Mouse (Mus musculus): ENCODE measurements around the gene Cmtm5. TPM values are rescaled to one million over a fixed set of nuclear protein-coding genes. Genes with fewer than 3 reads are reported as not detected.
"Not testable (repeated sequence)": the region's sequence is repeated elsewhere in the genome, so short reads cannot be mapped to it uniquely, and the experiment has no call there.

Cmtm5 gene
- polyA plus RNA-seq, 1 experiment from 2014 or later, result 8.5 TPM

DNA sequence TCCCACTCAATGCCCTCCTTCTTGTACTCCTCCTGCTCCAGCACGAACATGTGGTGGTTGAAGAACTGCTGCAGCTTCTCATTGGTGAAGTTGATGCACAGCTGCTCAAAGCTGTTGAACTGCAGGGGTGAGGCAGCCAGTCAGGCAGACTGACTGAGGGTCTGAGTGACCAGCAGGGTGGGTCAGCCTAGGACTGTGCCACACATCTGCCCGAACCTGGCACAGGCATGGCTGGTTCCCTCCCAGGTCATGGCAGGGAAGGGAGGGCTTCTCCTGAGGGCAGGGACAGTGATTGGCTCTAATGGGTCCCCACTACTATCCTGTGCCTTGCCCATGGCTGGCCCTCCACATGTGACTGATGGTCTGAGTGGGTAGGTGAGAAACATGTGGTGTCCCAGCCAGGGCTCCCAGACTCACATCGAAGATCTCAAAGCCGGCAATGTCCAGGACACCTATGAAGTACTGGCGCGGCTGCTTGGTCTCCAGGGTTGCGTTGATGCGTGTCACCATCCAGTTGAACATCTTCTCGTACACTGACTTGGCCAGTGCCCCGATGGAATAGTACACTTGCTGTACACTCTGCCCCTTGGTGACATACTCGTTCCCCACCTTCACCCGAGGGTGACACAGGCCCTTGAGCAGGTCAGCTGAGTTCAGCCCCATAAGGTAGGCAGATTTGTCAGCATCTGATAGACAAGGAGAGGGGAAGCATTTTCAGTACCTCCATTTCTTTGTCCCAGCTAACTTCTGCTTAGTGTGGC, 24.0 kb downstream of the Cmtm5 start:
- not testable (repeated sequence) for H3K9ac ChIP-seq (replicated peaks; ENCODE audit: low read depth, low read length); H3K36me3 ChIP-seq (ENCODE audit: control insufficient read depth, insufficient read depth, low read length); H3K4me3 ChIP-seq (ENCODE audit: low read depth, low read length); H3K4me1 ChIP-seq (ENCODE audit: control insufficient read depth, insufficient read depth, low read length); H3K27ac ChIP-seq (ENCODE audit: low read length); H3K9me3 ChIP-seq (ENCODE audit: control insufficient read depth, low read depth, low read length); ATAC-seq (ENCODE audit: insufficient number of reproducible peaks, insufficient read depth, low FRiP score, low read depth); H3K4me2 ChIP-seq (replicated peaks; ENCODE audit: low read depth, low read length); H3K27me3 ChIP-seq (ENCODE audit: control insufficient read depth, insufficient read depth, low read length)
- 88% methylated on average over 12 of the region's 12 CpGs for WGBS

DNA sequence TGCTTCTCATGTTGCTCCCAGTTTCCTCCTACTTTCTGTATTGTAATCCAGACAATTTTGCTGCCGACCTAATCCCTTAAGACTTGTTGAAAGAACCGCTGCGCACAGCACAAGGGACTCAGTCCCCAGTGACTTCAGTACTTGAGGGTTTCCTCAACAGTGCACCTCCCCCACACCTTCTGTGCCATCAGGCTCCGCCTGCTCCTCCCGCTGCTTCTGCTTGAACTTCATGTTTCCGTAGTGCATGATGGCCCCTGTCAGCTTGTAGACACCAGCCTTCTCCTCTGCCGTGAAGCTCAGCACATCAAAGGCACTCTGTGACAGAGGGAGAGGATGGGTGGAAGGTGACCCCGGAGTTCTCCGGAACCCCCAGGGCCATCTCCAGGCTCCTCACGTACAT, 24.7 kb downstream of the Cmtm5 start:
- no peak overlapping the region for H3K4me3 ChIP-seq (ENCODE audit: low read depth, low read length)
- H3K9me3 ChIP-seq (ENCODE audit: control insufficient read depth, low read depth, low read length), result no peaks in the 10 kb centered on the region
- no peak overlapping the region for H3K27ac ChIP-seq (ENCODE audit: low read length)
- no peaks in the 10 kb centered on the region for H3K27me3 ChIP-seq (ENCODE audit: control insufficient read depth, insufficient read depth, low read length)
- H3K9ac ChIP-seq (replicated peaks; ENCODE audit: low read depth, low read length), result no peak overlapping the region
- no peak overlapping the region for H3K4me2 ChIP-seq (replicated peaks; ENCODE audit: low read depth, low read length)
- no peak for ATAC-seq (ENCODE audit: insufficient number of reproducible peaks, insufficient read depth, low FRiP score, low read depth)
- H3K4me1 ChIP-seq (ENCODE audit: control insufficient read depth, insufficient read depth, low read length), result no peaks in the 10 kb centered on the region
- 64% methylated on average over 10 of the region's 10 CpGs for WGBS
- no peaks in the 10 kb centered on the region for H3K36me3 ChIP-seq (ENCODE audit: control insufficient read depth, insufficient read depth, low read length)

DNA sequence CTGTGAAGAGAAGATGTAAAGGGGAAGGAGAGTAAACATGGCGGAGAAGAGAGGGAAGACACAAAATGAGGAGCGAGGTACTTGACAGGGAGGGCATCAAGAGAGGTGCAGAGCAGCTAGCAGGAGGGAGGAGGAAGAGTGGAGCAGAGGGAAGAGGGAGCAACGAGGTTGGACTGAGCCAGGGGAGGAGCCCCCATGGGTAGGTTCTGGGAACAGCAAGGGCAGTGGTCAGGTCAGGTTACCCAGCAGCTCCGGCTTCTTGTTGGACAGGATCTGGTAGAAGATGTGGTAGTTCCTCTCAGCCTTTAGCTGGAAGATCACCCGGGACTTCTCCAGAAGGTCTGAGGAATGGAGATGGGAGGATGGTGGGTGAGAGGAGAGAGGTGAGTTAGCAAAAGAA, 25.4 kb downstream of the Cmtm5 start:
- H3K9ac ChIP-seq (replicated peaks; ENCODE audit: low read depth, low read length), result no peak overlapping the region
- no peaks in the 10 kb centered on the region for H3K4me1 ChIP-seq (ENCODE audit: control insufficient read depth, insufficient read depth, low read length)
- H3K9me3 ChIP-seq (ENCODE audit: control insufficient read depth, low read depth, low read length), result no peaks in the 10 kb centered on the region
- no peak overlapping the region for H3K27ac ChIP-seq (ENCODE audit: low read length)
- H3K36me3 ChIP-seq (ENCODE audit: control insufficient read depth, insufficient read depth, low read length), result no peaks in the 10 kb centered on the region
- H3K4me3 ChIP-seq (ENCODE audit: low read depth, low read length), result no peak overlapping the region
- 73% methylated on average over 5 of the region's 5 CpGs for WGBS
- no peak for ATAC-seq (ENCODE audit: insufficient number of reproducible peaks, insufficient read depth, low FRiP score, low read depth)
- no peak overlapping the region for H3K4me2 ChIP-seq (replicated peaks; ENCODE audit: low read depth, low read length)
- no peaks in the 10 kb centered on the region for H3K27me3 ChIP-seq (ENCODE audit: control insufficient read depth, insufficient read depth, low read length)

DNA sequence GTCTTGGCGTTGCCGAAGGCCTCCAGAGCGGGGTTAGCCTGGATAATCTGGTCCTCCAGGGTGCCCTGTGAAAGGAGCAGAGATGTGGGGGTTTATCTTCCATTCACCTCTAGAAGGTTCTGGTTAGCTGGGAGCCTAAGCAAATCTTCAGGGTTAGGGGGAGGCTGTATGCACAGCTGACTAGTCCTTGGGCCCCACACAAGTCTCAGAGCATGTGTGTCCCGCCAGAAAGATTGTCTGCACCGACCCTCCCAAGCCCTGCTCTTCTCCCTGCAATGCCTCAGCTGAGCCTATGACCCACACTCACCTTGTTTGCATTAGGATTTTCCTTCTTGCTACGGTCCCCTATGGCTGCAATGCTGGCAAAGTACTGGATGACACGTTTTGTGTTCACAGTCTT, 26.7 kb downstream of the Cmtm5 start:
- H3K36me3 ChIP-seq (ENCODE audit: control insufficient read depth, insufficient read depth, low read length), result no peaks in the 10 kb centered on the region
- no peak for ATAC-seq (ENCODE audit: insufficient number of reproducible peaks, insufficient read depth, low FRiP score, low read depth)

DNA sequence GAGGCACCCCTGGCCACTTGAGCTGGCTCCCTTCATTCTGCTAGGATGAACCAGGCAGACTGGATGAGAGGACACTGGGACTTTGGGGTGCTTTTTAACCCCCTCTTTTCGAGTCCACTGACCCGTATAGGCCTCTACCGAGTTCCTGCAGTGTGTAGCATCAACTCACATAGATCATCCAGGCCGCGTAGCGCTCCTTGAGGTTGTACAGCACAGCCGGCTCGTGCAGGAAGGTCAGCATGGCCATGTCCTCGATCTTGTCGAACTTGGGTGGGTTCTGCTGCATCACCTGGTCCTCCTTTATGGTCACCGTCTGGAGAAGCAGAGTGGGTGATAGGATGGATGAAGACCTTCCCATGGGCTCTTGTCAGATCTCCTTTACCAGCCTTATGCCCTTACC, 27.7 kb downstream of the Cmtm5 start:
- no peak overlapping the region for H3K4me2 ChIP-seq (replicated peaks; ENCODE audit: low read depth, low read length)
- WGBS, result 89% methylated on average over 11 of the region's 11 CpGs
- H3K27me3 ChIP-seq (ENCODE audit: control insufficient read depth, insufficient read depth, low read length), result no peaks in the 10 kb centered on the region
- ATAC-seq (ENCODE audit: insufficient number of reproducible peaks, insufficient read depth, low FRiP score, low read depth), result no peak
- H3K4me1 ChIP-seq (ENCODE audit: control insufficient read depth, insufficient read depth, low read length), result no peaks in the 10 kb centered on the region
- no peak overlapping the region for H3K27ac ChIP-seq (ENCODE audit: low read length)
- H3K36me3 ChIP-seq (ENCODE audit: control insufficient read depth, insufficient read depth, low read length), result no peaks in the 10 kb centered on the region
- H3K4me3 ChIP-seq (ENCODE audit: low read depth, low read length), result no peak overlapping the region
- H3K9me3 ChIP-seq (ENCODE audit: control insufficient read depth, low read depth, low read length), result no peaks in the 10 kb centered on the region
- H3K9ac ChIP-seq (replicated peaks; ENCODE audit: low read depth, low read length), result no peak overlapping the region

More for the DNA sequence above, 26.7 kb downstream of the Cmtm5 start:
- H3K4me3 ChIP-seq (ENCODE audit: low read depth, low read length), result no peak overlapping the region
- H3K4me2 ChIP-seq (replicated peaks; ENCODE audit: low read depth, low read length), result no peak overlapping the region
- no peak overlapping the region for H3K27ac ChIP-seq (ENCODE audit: low read length)
- H3K9me3 ChIP-seq (ENCODE audit: control insufficient read depth, low read depth, low read length), result no peaks in the 10 kb centered on the region
- no peaks in the 10 kb centered on the region for H3K27me3 ChIP-seq (ENCODE audit: control insufficient read depth, insufficient read depth, low read length)
- WGBS, result 75% methylated on average over 7 of the region's 7 CpGs
- H3K4me1 ChIP-seq (ENCODE audit: control insufficient read depth, insufficient read depth, low read length), result no peaks in the 10 kb centered on the region
- H3K9ac ChIP-seq (replicated peaks; ENCODE audit: low read depth, low read length), result no peak overlapping the region

DNA sequence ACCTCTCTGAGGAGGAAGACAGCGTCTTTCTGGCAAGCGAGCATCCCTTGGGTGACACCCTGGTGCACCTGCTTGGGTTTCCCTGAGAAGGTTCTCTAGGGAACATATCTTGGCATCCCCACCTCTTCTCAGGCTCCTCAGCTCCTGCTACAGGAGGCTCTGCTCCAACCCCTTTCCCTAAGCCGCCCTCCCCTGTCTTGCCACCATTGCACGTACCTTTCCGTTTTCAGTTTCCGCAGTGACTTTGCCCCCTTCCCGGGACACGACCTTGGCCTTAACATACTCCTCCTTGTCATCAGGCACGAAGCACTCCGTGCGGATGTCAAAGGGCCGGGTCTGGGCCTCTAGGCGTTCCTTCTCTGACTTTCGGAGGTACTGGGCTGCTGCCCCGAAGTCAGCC, 29.0 kb downstream of the Cmtm5 start:
- Histone ChIP-seq H3K9ac (replicated peaks; ENCODE audit: low read depth, low read length) (no peak overlapping the region), H3K4me3 (ENCODE audit: low read depth, low read length) (no peak overlapping the region)
- WGBS, result 72% methylated on average over 15 of the region's 15 CpGs

DNA sequence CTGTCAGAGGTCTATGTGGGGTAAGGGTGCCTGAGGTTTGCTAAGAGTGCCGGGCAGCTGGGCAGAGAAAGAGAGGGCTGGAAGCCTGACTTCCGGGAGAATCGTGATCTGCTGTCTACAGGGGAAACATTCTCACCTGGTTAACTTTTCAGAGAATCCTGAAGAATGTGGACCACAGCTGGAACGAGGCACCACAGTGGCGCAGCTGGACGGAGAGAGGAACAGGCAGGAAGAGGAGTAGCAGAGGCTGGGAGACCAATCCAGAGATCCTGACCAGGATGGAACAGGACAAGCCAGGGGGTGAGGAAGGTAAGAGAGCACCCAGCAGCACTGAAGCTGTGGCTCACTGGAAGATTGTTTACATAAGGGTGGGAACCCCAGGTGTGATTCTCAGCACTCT, 29.6 kb downstream of the Cmtm5 start:
- no peak for ATAC-seq (ENCODE audit: insufficient number of reproducible peaks, insufficient read depth, low FRiP score, low read depth)
- Histone ChIP-seq H3K27ac (ENCODE audit: low read length) (no peak overlapping the region), H3K9ac (replicated peaks; ENCODE audit: low read depth, low read length) (no peak overlapping the region)

More for the DNA sequence above, 29.0 kb downstream of the Cmtm5 start:
- ATAC-seq (ENCODE audit: insufficient number of reproducible peaks, insufficient read depth, low FRiP score, low read depth), result no peak
- Histone ChIP-seq H3K36me3 (ENCODE audit: control insufficient read depth, insufficient read depth, low read length) (no peaks in the 10 kb centered on the region), H3K27me3 (ENCODE audit: control insufficient read depth, insufficient read depth, low read length) (no peaks in the 10 kb centered on the region), H3K9me3 (ENCODE audit: control insufficient read depth, low read depth, low read length) (no peaks in the 10 kb centered on the region), H3K27ac (ENCODE audit: low read length) (no peak overlapping the region), H3K4me2 (replicated peaks; ENCODE audit: low read depth, low read length) (no peak overlapping the region), H3K4me1 (ENCODE audit: control insufficient read depth, insufficient read depth, low read length) (no peaks in the 10 kb centered on the region)

DNA sequence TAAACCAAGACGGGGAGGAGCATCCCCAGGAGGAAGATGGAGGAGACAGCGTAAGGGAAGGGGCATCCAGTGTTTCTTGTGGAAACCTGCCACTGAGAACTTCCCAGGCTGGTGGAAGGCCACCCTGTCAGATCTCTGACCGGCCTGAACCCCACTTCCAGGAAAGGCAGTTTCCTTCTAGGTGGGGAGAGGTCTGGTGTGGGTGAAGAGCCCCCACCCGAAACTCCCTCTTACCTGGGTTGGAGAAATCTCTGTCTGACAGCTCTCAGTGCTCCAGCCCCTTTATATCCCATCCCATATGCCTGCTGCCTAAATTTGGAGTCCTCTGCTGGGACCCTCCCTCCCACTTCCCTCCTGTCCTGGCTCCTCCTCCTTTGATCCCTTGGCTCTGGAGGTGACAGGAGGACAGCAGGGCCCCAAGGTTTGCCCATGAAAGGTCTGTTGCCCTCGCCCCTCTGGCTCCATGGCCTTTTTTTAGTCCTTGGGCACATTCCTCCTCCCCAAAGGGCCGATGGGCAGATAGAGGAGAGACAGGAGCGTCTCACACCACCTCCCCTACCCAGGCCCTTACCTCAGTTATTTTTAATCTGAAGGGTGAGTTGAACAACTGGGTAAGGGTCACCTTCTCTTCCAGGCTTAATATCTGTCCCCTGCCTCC, 30.4 kb downstream of the Cmtm5 start, which contains the start of gene Myh6:
Gene Myh6 (minus strand): TSS at position 608 of the 658 bp plus-strand sequence.
- no peaks in the 10 kb centered on the region for H3K27me3 ChIP-seq (ENCODE audit: control insufficient read depth, insufficient read depth, low read length)
- H3K4me3 ChIP-seq (ENCODE audit: low read depth, low read length), result no peak within 1 kb of the TSS
- no peak within 1 kb of the TSS for H3K4me2 ChIP-seq (replicated peaks; ENCODE audit: low read depth, low read length)
- H3K36me3 ChIP-seq (ENCODE audit: control insufficient read depth, insufficient read depth, low read length), result no peaks in the 10 kb centered on the region
- no peak within 1 kb of the TSS for H3K27ac ChIP-seq (ENCODE audit: low read length)
- H3K9ac ChIP-seq (replicated peaks; ENCODE audit: low read depth, low read length), result no peak within 1 kb of the TSS
- H3K4me1 ChIP-seq (ENCODE audit: control insufficient read depth, insufficient read depth, low read length), result no peaks in the 10 kb centered on the region
- H3K9me3 ChIP-seq (ENCODE audit: control insufficient read depth, low read depth, low read length), result no peaks in the 10 kb centered on the region
- 66% methylated on average over 7 of the region's 7 CpGs for WGBS
- ATAC-seq (ENCODE audit: insufficient number of reproducible peaks, insufficient read depth, low FRiP score, low read depth), result no peak

More for the DNA sequence above, 29.6 kb downstream of the Cmtm5 start:
- H3K4me3 ChIP-seq (ENCODE audit: low read depth, low read length), result no peak overlapping the region
- no peaks in the 10 kb centered on the region for H3K27me3 ChIP-seq (ENCODE audit: control insufficient read depth, insufficient read depth, low read length)
- no peaks in the 10 kb centered on the region for H3K36me3 ChIP-seq (ENCODE audit: control insufficient read depth, insufficient read depth, low read length)
- no peak overlapping the region for H3K4me2 ChIP-seq (replicated peaks; ENCODE audit: low read depth, low read length)
- 53% methylated on average over 6 of the region's 6 CpGs for WGBS
- no peaks in the 10 kb centered on the region for H3K4me1 ChIP-seq (ENCODE audit: control insufficient read depth, insufficient read depth, low read length)
- H3K9me3 ChIP-seq (ENCODE audit: control insufficient read depth, low read depth, low read length), result no peaks in the 10 kb centered on the region
